Mouse (Mus musculus): ENCODE results near the gene Olfr94. TPM values are rescaled to one million over a fixed set of nuclear protein-coding genes. Genes with fewer than 3 reads are reported as not detected.
A peak's percentile ranks its signal among the peaks of the same experiment; 100 is the strongest.

Gene Olfr94
- polyA plus RNA-seq, 1 experiment from 2014 or later = not detected

DNA sequence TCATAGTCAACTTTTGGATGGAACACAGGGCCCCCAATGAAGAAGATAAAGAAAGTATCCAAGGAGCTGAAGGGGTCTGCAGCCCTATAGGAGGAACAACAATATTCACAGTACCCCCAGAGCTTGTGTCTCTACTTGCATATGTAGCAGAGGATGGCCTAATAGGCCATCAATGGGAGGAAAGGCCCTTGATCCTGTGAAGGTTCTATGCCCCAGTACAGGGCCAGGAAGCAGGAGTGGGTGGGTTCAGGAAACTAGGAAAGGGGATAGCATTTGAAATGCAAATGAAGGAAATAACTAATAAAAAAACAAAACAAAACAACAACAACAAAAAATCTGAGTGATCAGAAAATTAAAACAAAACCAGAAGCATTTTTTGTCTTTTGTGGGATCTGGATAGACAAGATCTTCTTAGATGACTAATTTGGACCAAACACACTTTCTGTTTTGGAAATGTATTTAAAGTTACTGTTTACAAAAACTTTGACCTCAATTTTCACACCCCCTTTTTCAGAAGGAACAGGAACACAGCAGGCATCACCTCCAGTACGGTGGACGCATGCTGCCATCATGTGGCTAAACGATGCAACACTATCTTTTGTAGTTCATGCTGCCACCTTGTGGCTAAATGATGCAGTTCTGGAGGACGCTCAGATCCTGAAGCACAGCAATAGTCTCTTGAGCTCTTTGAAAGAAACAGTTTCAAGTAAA, 2.6 kb upstream of the Olfr94 start:
- H3K27ac ChIP-seq = no peak overlapping the region
- no peak overlapping the region for H3K4me3 ChIP-seq
- H3K27me3 ChIP-seq = peaks cover 20% of the 10 kb centered on the region
- WGBS = under 1% methylated on average over 4 of the region's 4 CpGs
- no peaks in the 10 kb centered on the region for H3K9me3 ChIP-seq
- H3K9ac ChIP-seq = no peak overlapping the region
- peak; percentile 82 for ATAC-seq (ENCODE audit: low FRiP score)
- no peaks in the 10 kb centered on the region for H3K36me3 ChIP-seq
- H3K4me1 ChIP-seq (replicated peaks) = no peaks in the 10 kb centered on the region
- no peak overlapping the region for H3K4me2 ChIP-seq

DNA sequence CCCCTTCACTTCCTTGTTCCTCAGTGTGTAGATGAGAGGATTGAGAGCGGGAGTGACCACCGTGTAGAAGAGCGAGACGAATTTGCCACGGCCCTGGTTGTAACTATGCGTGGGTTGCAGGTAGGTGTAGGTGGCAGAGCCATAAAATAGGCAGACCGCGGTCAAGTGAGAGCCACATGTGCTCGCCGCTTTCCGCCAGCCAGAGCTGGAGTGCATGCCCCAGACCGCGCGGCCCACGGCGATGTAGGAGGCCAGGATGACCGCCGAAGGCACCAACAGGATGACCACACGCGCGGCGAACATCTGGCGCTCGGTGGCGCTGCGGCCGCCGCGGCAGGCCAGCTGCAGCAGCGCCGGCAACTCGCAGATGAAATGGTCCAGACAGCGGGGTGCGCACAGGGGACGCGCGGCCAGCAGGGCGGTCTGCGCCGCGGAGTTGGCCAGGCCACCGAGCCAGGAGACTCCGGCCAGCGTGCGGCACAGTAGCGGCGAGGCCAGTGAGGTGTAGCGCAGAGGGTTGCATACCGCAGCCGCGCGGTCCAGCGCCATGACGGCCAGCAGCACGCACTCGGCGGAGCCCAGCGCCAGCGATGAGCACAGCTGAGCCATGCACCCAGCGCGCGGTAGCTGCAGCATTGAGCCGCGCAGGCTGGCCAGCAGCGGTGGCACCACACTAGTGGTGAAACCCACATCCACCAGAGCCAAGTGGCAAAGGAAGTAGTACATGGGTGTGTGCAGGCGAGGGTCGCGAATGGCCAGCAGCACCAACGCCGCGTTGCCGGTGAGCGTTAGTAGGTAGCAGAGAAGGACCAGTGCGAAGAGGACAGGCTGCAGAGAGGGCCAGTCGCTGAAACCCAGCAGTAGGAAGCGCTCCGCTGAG, 3.7 kb downstream of the Olfr94 start:
- under 1% methylated on average over 77 of the region's 77 CpGs for WGBS
- peak overlapping the region; percentile 75 for H3K27ac ChIP-seq
- H3K27me3 ChIP-seq = peaks cover 56% of the 10 kb centered on the region
- H3K4me2 ChIP-seq = peak overlapping the region; percentile 84
- ATAC-seq (ENCODE audit: low FRiP score) = peak; percentile 94
- no peaks in the 10 kb centered on the region for H3K36me3 ChIP-seq
- peak overlapping the region; percentile 70 for H3K4me3 ChIP-seq
- peaks cover 13% of the 10 kb centered on the region for H3K4me1 ChIP-seq (replicated peaks)
- H3K9me3 ChIP-seq = no peaks in the 10 kb centered on the region
- H3K9ac ChIP-seq = peak overlapping the region; percentile 79

DNA sequence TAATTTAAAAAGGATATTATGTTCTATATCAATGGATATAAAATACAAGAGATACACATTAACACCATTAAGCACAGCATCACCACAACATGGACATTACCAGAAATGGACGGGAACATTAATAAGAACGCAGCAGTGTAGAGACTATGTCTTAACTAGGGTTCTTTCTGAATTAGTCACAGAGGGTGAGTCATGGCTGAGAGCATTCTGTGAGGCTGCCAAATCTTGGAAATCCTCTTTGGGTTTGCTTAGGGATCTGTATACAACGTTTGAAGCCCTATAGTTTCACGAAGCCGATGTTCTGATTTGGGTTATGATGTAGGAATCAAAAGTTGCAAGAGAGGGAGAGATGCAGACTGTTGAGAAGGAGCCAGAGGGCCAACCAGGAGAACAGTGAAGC, 6.0 kb downstream of the Olfr94 start:
- Histone ChIP-seq H3K4me2 (no peak overlapping the region), H3K9ac (no peak overlapping the region), H3K9me3 (no peaks in the 10 kb centered on the region), H3K36me3 (no peaks in the 10 kb centered on the region), H3K4me3 (no peak overlapping the region), H3K4me1 (replicated peaks) (peaks cover 13% of the 10 kb centered on the region), H3K27ac (no peak overlapping the region), H3K27me3 (peaks cover 48% of the 10 kb centered on the region)
- ATAC-seq (ENCODE audit: low FRiP score) = no peak
- 97% methylated on average over 5 of the region's 5 CpGs for WGBS

DNA sequence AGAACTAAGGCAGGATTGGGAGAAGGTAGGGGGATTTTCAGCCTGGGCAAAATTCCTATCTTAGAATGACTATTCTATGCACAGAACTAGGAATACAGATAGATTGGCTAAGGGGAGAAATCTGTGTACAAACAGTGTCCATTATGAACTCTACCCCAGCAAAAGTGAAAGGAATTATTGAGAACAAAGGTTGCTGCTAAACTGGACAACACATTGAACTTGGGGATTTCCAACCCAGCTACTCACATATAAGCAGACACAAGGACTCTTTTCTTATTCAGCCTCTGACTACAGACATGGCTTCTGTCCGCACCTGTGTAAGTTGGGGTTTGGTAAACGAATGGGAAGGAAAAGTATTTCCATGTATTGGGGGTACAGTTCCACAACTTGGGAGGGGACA, 7.1 kb downstream of the Olfr94 start, which contains the start of gene Ubd:
TSS of gene Ubd (plus strand) at position 237 of the 400 bp plus-strand sequence.
- H3K4me1 ChIP-seq (replicated peaks) = peaks cover 13% of the 10 kb centered on the region
- no peak within 1 kb of the TSS for H3K27ac ChIP-seq
- 89% methylated on average over 2 of the region's 2 CpGs for WGBS
- no peaks in the 10 kb centered on the region for H3K36me3 ChIP-seq
- no peak for ATAC-seq (ENCODE audit: low FRiP score)
- no peak within 1 kb of the TSS for H3K4me2 ChIP-seq
- no peak within 1 kb of the TSS for H3K9ac ChIP-seq
- peaks cover 38% of the 10 kb centered on the region for H3K27me3 ChIP-seq
- no peaks in the 10 kb centered on the region for H3K9me3 ChIP-seq
- H3K4me3 ChIP-seq = no peak within 1 kb of the TSS

DNA sequence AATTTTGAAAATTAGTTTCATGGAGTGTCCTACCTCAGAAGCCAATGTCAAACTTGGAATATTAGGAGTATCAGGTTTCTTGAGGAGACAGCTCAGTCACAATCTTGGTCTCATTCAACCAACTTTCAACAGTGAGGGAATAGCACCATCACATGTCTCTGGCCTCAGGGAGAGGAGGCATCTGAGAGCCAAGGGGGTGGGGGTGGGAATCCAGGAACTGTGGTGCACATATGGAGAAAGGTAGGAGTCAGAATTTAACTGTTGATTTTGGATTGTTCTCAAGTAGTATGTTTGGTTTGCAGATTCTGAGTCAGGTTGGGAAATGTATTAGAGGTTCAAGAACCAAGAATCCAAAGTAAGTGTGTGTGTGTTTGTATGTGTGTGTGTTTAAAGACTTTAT, 7.8 kb downstream of the Olfr94 start:
- H3K9ac ChIP-seq = no peak overlapping the region
- H3K4me3 ChIP-seq = no peak overlapping the region
- H3K9me3 ChIP-seq = no peaks in the 10 kb centered on the region
- no peak for ATAC-seq (ENCODE audit: low FRiP score)
- H3K36me3 ChIP-seq = no peaks in the 10 kb centered on the region
- H3K27me3 ChIP-seq = peaks cover 32% of the 10 kb centered on the region
- H3K4me2 ChIP-seq = no peak overlapping the region
- no peak overlapping the region for H3K27ac ChIP-seq
- peaks cover 13% of the 10 kb centered on the region for H3K4me1 ChIP-seq (replicated peaks)

DNA sequence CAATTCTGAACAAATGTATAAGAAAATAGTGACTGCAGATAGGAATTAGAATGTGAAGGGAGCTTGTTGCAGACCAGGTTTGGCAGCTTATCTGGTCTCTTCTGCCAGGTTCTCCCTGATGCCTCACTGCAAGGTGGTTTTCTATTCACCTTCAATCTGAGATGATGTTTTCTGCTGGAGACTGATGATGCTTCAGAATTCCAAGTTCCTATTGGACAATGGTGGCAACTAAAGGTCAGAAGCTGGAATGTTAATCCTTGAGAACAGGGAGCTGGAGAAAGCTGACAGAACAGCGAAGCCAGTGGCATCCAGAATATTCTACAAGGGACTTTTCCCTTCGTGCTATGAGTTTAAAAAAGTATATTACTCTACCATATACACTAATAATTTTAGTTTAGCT, 10.1 kb downstream of the Olfr94 start:
- Histone ChIP-seq H3K36me3 (no peaks in the 10 kb centered on the region), H3K4me1 (replicated peaks) (no peaks in the 10 kb centered on the region), H3K9ac (no peak overlapping the region), H3K27me3 (peaks cover 10% of the 10 kb centered on the region), H3K4me2 (no peak overlapping the region), H3K27ac (no peak overlapping the region), H3K4me3 (no peak overlapping the region), H3K9me3 (no peaks in the 10 kb centered on the region)
- 35% methylated on average over 2 of the region's 2 CpGs for WGBS
- no peak for ATAC-seq (ENCODE audit: low FRiP score)

DNA sequence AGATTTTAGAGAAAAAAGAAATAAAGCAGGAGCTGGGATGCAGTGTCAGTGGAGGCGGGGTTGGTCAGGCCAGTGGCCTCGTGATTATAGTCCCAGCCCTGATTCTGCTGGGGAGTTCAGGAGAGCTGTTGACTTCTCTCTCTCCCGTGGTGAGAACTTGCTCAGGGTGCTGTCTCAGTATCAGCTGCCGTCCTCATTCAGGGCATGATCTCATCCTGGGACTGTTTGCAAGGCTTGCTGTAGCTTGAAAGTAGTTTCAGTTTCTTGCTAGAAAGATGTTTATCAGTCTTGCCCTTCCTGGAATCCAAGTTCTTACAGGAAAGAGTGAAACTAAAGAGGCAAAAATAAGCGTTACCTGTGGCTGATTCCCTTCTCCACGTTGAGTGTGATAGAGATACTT, 15.3 kb downstream of the Olfr94 start:
- Histone ChIP-seq H3K9me3 (no peaks in the 10 kb centered on the region), H3K36me3 (no peaks in the 10 kb centered on the region), H3K27me3 (no peaks in the 10 kb centered on the region), H3K9ac (no peak overlapping the region), H3K4me1 (replicated peaks) (no peaks in the 10 kb centered on the region), H3K27ac (no peak overlapping the region), H3K4me2 (no peak overlapping the region), H3K4me3 (no peak overlapping the region)
- WGBS = 55% methylated on average over 6 of the region's 6 CpGs
- no peak for ATAC-seq (ENCODE audit: low FRiP score)

DNA sequence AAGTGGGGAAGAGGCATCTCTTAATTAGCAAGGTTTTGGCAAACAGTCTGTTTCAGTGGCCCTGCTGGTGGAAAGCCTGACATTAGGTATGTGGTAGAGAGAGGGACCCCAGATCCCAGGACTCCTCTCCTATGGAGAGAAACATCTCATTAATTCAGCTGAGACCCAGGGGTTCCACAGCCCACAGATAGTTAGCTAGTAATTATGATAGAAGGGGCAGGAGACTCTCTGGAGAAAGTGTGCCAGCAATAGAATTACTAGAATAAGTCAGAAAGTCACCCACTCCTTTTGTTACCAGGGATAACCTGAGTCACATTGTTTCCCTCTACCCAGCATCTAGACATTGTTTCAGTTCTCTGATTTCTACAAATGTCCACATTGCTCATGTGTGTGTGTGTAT, 39.4 kb downstream of the Olfr94 start, which contains the start of gene Olfr93:
TSS of gene Olfr93 (minus strand) at position 101 of the 400 bp plus-strand sequence.
- Histone ChIP-seq H3K4me1 (replicated peaks) (no peaks in the 10 kb centered on the region), H3K4me2 (no peak within 1 kb of the TSS), H3K9ac (no peak within 1 kb of the TSS), H3K27me3 (no peaks in the 10 kb centered on the region), H3K27ac (no peak within 1 kb of the TSS), H3K9me3 (no peaks in the 10 kb centered on the region), H3K4me3 (no peak within 1 kb of the TSS), H3K36me3 (no peaks in the 10 kb centered on the region)
- no peak for ATAC-seq (ENCODE audit: low FRiP score)

Other genes starting within 250 kb of the Olfr94 start
- gene Ppp1r11, start 249.3 kb downstream of the Olfr94 start, polyA plus RNA-seq (2015; fragmentation: Nextera tagmentation; extraction: Ambion mirVana) = 163 and 169 TPM in 2 replicates
- 66.4 and 67.7 TPM in 2 replicates for gene Znrd1, start 242.4 kb downstream of the Olfr94 start, polyA plus RNA-seq (2015; fragmentation: Nextera tagmentation; extraction: Ambion mirVana)
- 5.7 and 6.3 TPM in 2 replicates for gene Znrd1as, start 242.4 kb downstream of the Olfr94 start, polyA plus RNA-seq (2015; fragmentation: Nextera tagmentation; extraction: Ambion mirVana)
- 0.47 TPM in 1 of 2 replicates, not detected in the other for gene 2410137M14Rik, start 219.8 kb downstream of the Olfr94 start, polyA plus RNA-seq (2015; fragmentation: Nextera tagmentation; extraction: Ambion mirVana)
- 2.7 and 2.8 TPM in 2 replicates for gene H2-M5, start 211.5 kb downstream of the Olfr94 start, polyA plus RNA-seq (2015; fragmentation: Nextera tagmentation; extraction: Ambion mirVana)
- gene Zfp57, start 199.8 kb downstream of the Olfr94 start, polyA plus RNA-seq (2015; fragmentation: Nextera tagmentation; extraction: Ambion mirVana) = 270 and 287 TPM in 2 replicates
- gene Mog, start 177.6 kb downstream of the Olfr94 start, polyA plus RNA-seq (2015; fragmentation: Nextera tagmentation; extraction: Ambion mirVana) = 1.3 and 2.1 TPM in 2 replicates
- gene Gabbr1, start 155.0 kb downstream of the Olfr94 start, polyA plus RNA-seq (2015; fragmentation: Nextera tagmentation; extraction: Ambion mirVana) = 55.6 and 57.0 TPM in 2 replicates
- not detected in 2 replicates for gene Olfr90, start 112.5 kb downstream of the Olfr94 start, polyA plus RNA-seq (2015; fragmentation: Nextera tagmentation; extraction: Ambion mirVana)
- not detected in 2 replicates for gene Olfr91, start 102.7 kb downstream of the Olfr94 start, polyA plus RNA-seq (2015; fragmentation: Nextera tagmentation; extraction: Ambion mirVana)
- gene Olfr92, start 80.9 kb downstream of the Olfr94 start, polyA plus RNA-seq (2015; fragmentation: Nextera tagmentation; extraction: Ambion mirVana) = not detected in 2 replicates
- not detected in 2 replicates for gene Olfr93, start 39.5 kb downstream of the Olfr94 start, polyA plus RNA-seq (2015; fragmentation: Nextera tagmentation; extraction: Ambion mirVana)
- not detected in 2 replicates for gene Ubd, start 7.1 kb downstream of the Olfr94 start, polyA plus RNA-seq (2015; fragmentation: Nextera tagmentation; extraction: Ambion mirVana)
- gene Olfr95, start 12.1 kb upstream of the Olfr94 start, polyA plus RNA-seq (2015; fragmentation: Nextera tagmentation; extraction: Ambion mirVana) = not detected in 2 replicates
- gene Olfr96, start 19.2 kb upstream of the Olfr94 start, polyA plus RNA-seq (2015; fragmentation: Nextera tagmentation; extraction: Ambion mirVana) = not detected in 2 replicates
- gene Olfr97, start 36.3 kb upstream of the Olfr94 start, polyA plus RNA-seq (2015; fragmentation: Nextera tagmentation; extraction: Ambion mirVana) = not detected in 2 replicates
- gene Olfr98, start 62.8 kb upstream of the Olfr94 start, polyA plus RNA-seq (2015; fragmentation: Nextera tagmentation; extraction: Ambion mirVana) = not detected in 2 replicates
- gene H2-M3, start 69.2 kb upstream of the Olfr94 start, polyA plus RNA-seq (2015; fragmentation: Nextera tagmentation; extraction: Ambion mirVana) = 1.1 TPM in 2 replicates
- 0.14 TPM in 1 of 2 replicates, not detected in the other for gene Olfr99, start 82.5 kb upstream of the Olfr94 start, polyA plus RNA-seq (2015; fragmentation: Nextera tagmentation; extraction: Ambion mirVana)
- gene Olfr101, start 103.3 kb upstream of the Olfr94 start, polyA plus RNA-seq (2015; fragmentation: Nextera tagmentation; extraction: Ambion mirVana) = not detected in 2 replicates
- not detected in 2 replicates for gene Olfr102, start 116.1 kb upstream of the Olfr94 start, polyA plus RNA-seq (2015; fragmentation: Nextera tagmentation; extraction: Ambion mirVana)
- gene Olfr103, start 138.7 kb upstream of the Olfr94 start, polyA plus RNA-seq (2015; fragmentation: Nextera tagmentation; extraction: Ambion mirVana) = not detected in 2 replicates
- not detected in 2 replicates for gene Olfr104-ps, start 158.6 kb upstream of the Olfr94 start, polyA plus RNA-seq (2015; fragmentation: Nextera tagmentation; extraction: Ambion mirVana)
- gene Olfr105-ps, start 178.0 kb upstream of the Olfr94 start, polyA plus RNA-seq (2015; fragmentation: Nextera tagmentation; extraction: Ambion mirVana) = not detected in 2 replicates
- not detected in 2 replicates for gene Olfr106-ps, start 189.4 kb upstream of the Olfr94 start, polyA plus RNA-seq (2015; fragmentation: Nextera tagmentation; extraction: Ambion mirVana)
- not detected in 2 replicates for gene Olfr107, start 198.2 kb upstream of the Olfr94 start, polyA plus RNA-seq (2015; fragmentation: Nextera tagmentation; extraction: Ambion mirVana)
- gene Olfr108, start 244.5 kb upstream of the Olfr94 start, polyA plus RNA-seq (2015; fragmentation: Nextera tagmentation; extraction: Ambion mirVana) = not detected in 2 replicates

All from hindbrain, embryonic 13.5 days (tissue).